Mouse (Mus musculus) heart, adult 2 months (tissue): ENCODE measurements around the gene Pid1.

ENCODE experiments used
- CTCF ChIP-seq: fragments of 200-600 bp; IDR thresholded peaks from 2 replicates; pipeline ENCODE4 v1.8.1; 2022; ENCODE audit warnings: antibody characterized with exemption, mild to moderate bottlenecking, moderate library complexity
- EP300 ChIP-seq: fragments of 200-500 bp; IDR thresholded peaks from 2 replicates; pipeline ENCODE4 v1.6.1; 2011; ENCODE audit warnings: low read depth, low read length, control low read depth; ENCODE audit not compliant: insufficient read depth
- POLR2A ChIP-seq: fragments of 200-500 bp; IDR thresholded peaks from 2 replicates; pipeline ENCODE4 v1.6.1; 2011; ENCODE audit warnings: mild to moderate bottlenecking, low read depth, low read length, control low read depth; ENCODE audit not compliant: insufficient read depth

- TF ChIP-seq EP300 (no peak), POLR2A (no peak), CTCF (no peak)
These were observed 231.5 kb downstream of the Pid1 start for GRCm38 (mm10) chr1:84132451-84132850.
